Mouse (Mus musculus) hindbrain, embryonic 10.5 days (tissue): ENCODE results near the gene E2f2. TPM values are rescaled to one million over a fixed set of nuclear protein-coding genes. Genes with fewer than 3 reads are reported as not detected.

Experiments used
- DNase-seq: peaks from one replicate; pipeline ENCODE4 v3.0.0-alpha.2; 2017; ENCODE audit warnings: low spot score
- H3K27ac ChIP-seq: fragments of 300-500 bp; sonication (generic); 2 replicates; pipeline ENCODE4 v1.5.1; 2016; ENCODE audit warnings: mild to moderate bottlenecking, moderate library complexity
- H3K27me3 ChIP-seq: fragments of 300-500 bp; sonication (generic); 2 replicates; pipeline ENCODE4 v1.6.1; 2016; ENCODE audit warnings: mild to moderate bottlenecking; ENCODE audit not compliant: poor library complexity, insufficient read depth, severe bottlenecking
- H3K36me3 ChIP-seq: fragments of 300-500 bp; sonication (generic); 2 replicates; pipeline ENCODE4 v1.6.1; 2016; ENCODE audit warnings: mild to moderate bottlenecking, moderate library complexity
- H3K4me1 ChIP-seq: fragments of 300-500 bp; sonication (generic); replicated peaks from 2 replicates; pipeline ENCODE4 v1.6.1; 2016; ENCODE audit warnings: mild to moderate bottlenecking
- H3K4me3 ChIP-seq: fragments of 300-500 bp; sonication (generic); 2 replicates; pipeline ENCODE4 v1.5.1; 2016; ENCODE audit warnings: mild to moderate bottlenecking, moderate library complexity
- H3K9me3 ChIP-seq: fragments of 300-500 bp; sonication (generic); 2 replicates; pipeline ENCODE4 v1.6.1; 2016; ENCODE audit warnings: mild to moderate bottlenecking, moderate library complexity
- WGBS: fragments of 180-500 bp; shearing (Covaris S2); methylation state at CpG from one replicate; pipeline ENCODE4 v1.1.7; 2016; 5-methylcytosine and 5-hydroxymethylcytosine counted together
- polyA plus RNA-seq: library from polyadenylated mRNA; unstranded; fragments of >200 nt; fragmentation: Nextera tagmentation; extraction: Ambion mirVana; gene quantifications from 2 replicates; pipeline ENCODE4 v1.2.1, GENCODE M21; 2016

The E2f2 gene
- polyA plus RNA-seq, 1 experiment from 2014 or later, result 9.0 TPM

GRCm38 (mm10) chr4:136244208-136244607 is 72.0 kb downstream of the E2f2 start:
- peaks cover 4% of the 10 kb centered on the region for H3K36me3 ChIP-seq
- 67% methylated on average over 7 of the region's 7 CpGs for WGBS
- H3K27me3 ChIP-seq, result peaks cover 98% of the 10 kb centered on the region
- H3K9me3 ChIP-seq, result no peaks in the 10 kb centered on the region
- no peak overlapping the region for H3K27ac ChIP-seq
- H3K4me1 ChIP-seq, result peaks cover 64% of the 10 kb centered on the region
- DNase-seq, result no peak
- H3K4me3 ChIP-seq, result no peak overlapping the region

Other genes starting within 250 kb of the E2f2 start
- 60.3 and 61.4 TPM in 2 replicates for gene Hmgcl, start 225.9 kb upstream of the E2f2 start, polyA plus RNA-seq
- 48.5 and 49.7 TPM in 2 replicates for gene Gale, start 208.7 kb upstream of the E2f2 start, polyA plus RNA-seq
- gene Lypla2, start 199.8 kb upstream of the E2f2 start, polyA plus RNA-seq, result 213 and 223 TPM in 2 replicates
- gene Pithd1, start 185.1 kb upstream of the E2f2 start, polyA plus RNA-seq, result 60.7 and 61.2 TPM in 2 replicates
- 31.0 and 33.0 TPM in 2 replicates for gene Eloa, start 150.6 kb upstream of the E2f2 start, polyA plus RNA-seq
- gene Rpl11, start 119.0 kb upstream of the E2f2 start, polyA plus RNA-seq, result 388 and 497 TPM in 2 replicates
- 576 and 684 TPM in 2 replicates for gene Id3, start 28.9 kb upstream of the E2f2 start, polyA plus RNA-seq
- 5.2 and 6.5 TPM in 2 replicates for gene Asap3, start 34.0 kb downstream of the E2f2 start, polyA plus RNA-seq
- 1.3 and 2.2 TPM in 2 replicates for gene Tcea3, start 75.3 kb downstream of the E2f2 start, polyA plus RNA-seq
- gene Zfp46, start 112.3 kb downstream of the E2f2 start, polyA plus RNA-seq, result 24.6 and 29.0 TPM in 2 replicates
- gene Hnrnpr, start 138.5 kb downstream of the E2f2 start, polyA plus RNA-seq, result 197 and 217 TPM in 2 replicates